Mouse (Mus musculus) liver, embryonic 15.5 days (tissue): Measurements from ENCODE around the gene Thsd4. TPM values are rescaled to one million over a fixed set of nuclear protein-coding genes. Genes with fewer than 3 reads are reported as not detected.
"Not testable (repeated sequence)": the region's sequence is repeated elsewhere in the genome, so short reads cannot be mapped to it uniquely, and the experiment has no call there.

Experiments used
- ATAC-seq: fragments of 200-750 bp; cut with Nextera tagmentation; 2 replicates; pipeline ENCODE4 v1.8.0; 2017; ENCODE audit warnings: moderate number of reproducible peaks, mild to moderate bottlenecking, moderate library complexity; ENCODE audit not compliant: insufficient read depth
- H3K27ac ChIP-seq: fragments of 300-500 bp; sonication (generic); replicated peaks from 2 replicates; pipeline ENCODE4 v1.5.1; 2015; ENCODE audit warnings: mild to moderate bottlenecking, inconsistent platforms
- H3K27me3 ChIP-seq: fragments of 300-500 bp; sonication (generic); 2 replicates; pipeline ENCODE4 v1.6.1; 2015; ENCODE audit warnings: mild to moderate bottlenecking, inconsistent platforms
- H3K36me3 ChIP-seq: fragments of 300-500 bp; sonication (generic); replicated peaks from 2 replicates; pipeline ENCODE4 v1.6.1; 2015; ENCODE audit warnings: moderate library complexity, mild to moderate bottlenecking, inconsistent platforms
- H3K4me1 ChIP-seq: fragments of 300-500 bp; sonication (generic); replicated peaks from 2 replicates; pipeline ENCODE4 v1.6.1; 2015; ENCODE audit warnings: inconsistent platforms
- H3K4me2 ChIP-seq: fragments of 300-500 bp; sonication (generic); 2 replicates; pipeline ENCODE4 v1.6.1; 2015; ENCODE audit warnings: moderate library complexity, mild to moderate bottlenecking, inconsistent platforms
- H3K4me3 ChIP-seq: fragments of 300-500 bp; sonication (generic); replicated peaks from 2 replicates; pipeline ENCODE4 v1.5.1; 2015; ENCODE audit warnings: mild to moderate bottlenecking, inconsistent platforms
- H3K9ac ChIP-seq: fragments of 300-500 bp; sonication (generic); 2 replicates; pipeline ENCODE4 v1.6.1; 2015; ENCODE audit warnings: moderate library complexity, mild to moderate bottlenecking, inconsistent platforms
- H3K9me3 ChIP-seq: fragments of 300-500 bp; sonication (generic); replicated peaks from 2 replicates; pipeline ENCODE4 v1.6.1; 2016; ENCODE audit warnings: inconsistent platforms
- WGBS: fragments of 180-500 bp; shearing (Covaris S2); methylation state at CpG from one replicate; pipeline ENCODE4 v1.1.7; 2015; ENCODE audit warnings: mixed read lengths; ENCODE audit not compliant: insufficient replicate concordance; 5-methylcytosine and 5-hydroxymethylcytosine counted together
- polyA plus RNA-seq: library from polyadenylated mRNA; unstranded; fragments of >200 nt; fragmentation: Nextera tagmentation; extraction: Ambion mirVana; gene quantifications from 2 replicates; pipeline ENCODE4 v1.2.1, GENCODE M21; 2015

The Thsd4 gene
- polyA plus RNA-seq, 1 experiment from 2014 or later: 0.73 TPM

DNA sequence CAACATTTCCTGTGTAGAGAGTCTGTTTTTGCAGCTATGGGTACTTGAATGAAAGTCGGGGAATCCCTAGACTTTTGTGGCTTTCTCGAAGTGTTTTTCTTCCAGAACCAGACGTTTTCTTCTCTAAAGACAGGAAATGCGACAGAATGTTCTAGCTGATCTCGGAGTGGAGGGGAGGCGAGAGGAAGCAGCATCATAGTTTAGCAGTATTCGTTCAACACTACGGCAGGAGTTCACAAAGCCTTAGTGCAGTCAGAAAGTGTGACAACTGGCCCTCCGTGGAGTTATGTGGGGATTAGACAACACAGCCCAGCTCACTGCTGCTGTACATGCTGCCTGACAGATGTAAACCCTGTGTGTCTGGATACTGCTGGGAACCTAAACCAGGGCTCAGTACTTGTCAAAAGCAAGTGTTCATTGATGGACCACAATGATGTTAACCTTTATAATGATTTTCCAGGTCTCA, 579.9 kb downstream of the Thsd4 start:
- Histone ChIP-seq H3K9me3 (no peaks in the 10 kb centered on the region), H3K4me1 (no peaks in the 10 kb centered on the region), H3K4me2 (no peak overlapping the region), H3K9ac (no peak overlapping the region), H3K27me3 (peaks cover 17% of the 10 kb centered on the region), H3K27ac (no peak overlapping the region), H3K36me3 (no peaks in the 10 kb centered on the region), H3K4me3 (no peak overlapping the region)
- 14% methylated on average over 9 of the region's 9 CpGs for WGBS
- ATAC-seq: no peak

DNA sequence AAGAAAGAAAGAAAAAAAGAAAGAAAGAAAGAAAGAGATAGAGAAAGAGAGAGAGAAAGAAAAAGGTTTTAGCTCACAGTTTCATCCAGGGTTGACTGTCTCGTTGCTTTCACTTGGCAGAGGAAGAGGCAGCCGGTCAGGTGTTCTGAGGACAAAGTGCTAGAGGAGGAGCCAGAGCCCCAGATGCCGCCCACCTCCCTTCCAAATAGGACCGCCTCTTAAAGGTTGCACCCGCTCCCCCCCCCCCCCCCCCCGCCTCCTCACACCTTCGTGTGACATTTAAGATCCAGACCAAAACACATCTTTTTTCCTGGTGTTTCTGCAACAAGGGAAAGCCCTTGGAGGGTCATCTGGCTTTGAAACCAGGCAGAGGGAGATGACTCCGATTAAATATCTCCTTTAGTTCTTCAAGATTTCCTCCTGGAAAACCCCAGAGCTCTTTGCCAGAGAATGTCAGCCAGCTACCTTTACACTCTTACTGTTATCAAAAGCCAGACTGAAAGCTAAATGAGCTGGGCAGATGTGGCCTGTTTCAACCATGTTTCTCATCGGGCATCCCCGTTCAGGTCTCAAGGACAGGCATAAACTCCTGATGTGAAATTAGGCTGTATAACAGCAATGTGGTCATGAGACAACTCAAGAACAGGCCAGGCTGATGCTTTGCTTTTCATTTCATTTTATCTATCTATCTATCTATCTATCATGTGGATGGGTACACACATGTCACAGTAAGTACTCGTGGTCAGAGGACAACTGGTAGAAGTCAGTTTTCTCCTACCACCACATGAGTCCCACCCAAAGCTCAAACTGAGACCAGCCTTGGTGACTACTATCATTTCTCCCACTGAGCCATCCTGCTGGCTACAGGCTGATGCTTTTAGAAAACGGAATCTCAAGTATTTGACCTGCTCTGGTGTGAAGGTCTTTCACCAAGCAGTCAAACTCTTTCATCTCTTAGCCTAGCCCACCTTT, 580.6 kb downstream of the Thsd4 start:
- no peak for ATAC-seq
- Histone ChIP-seq H3K4me2 (no peak overlapping the region), H3K9ac (no peak overlapping the region), H3K36me3 (no peaks in the 10 kb centered on the region), H3K9me3 (no peaks in the 10 kb centered on the region), H3K27ac (no peak overlapping the region), H3K27me3 (peaks cover 12% of the 10 kb centered on the region; the same call in 1 of the 2 replicates), H3K4me3 (no peak overlapping the region), H3K4me1 (no peaks in the 10 kb centered on the region)
- WGBS: 57% methylated on average over 11 of the region's 12 CpGs

DNA sequence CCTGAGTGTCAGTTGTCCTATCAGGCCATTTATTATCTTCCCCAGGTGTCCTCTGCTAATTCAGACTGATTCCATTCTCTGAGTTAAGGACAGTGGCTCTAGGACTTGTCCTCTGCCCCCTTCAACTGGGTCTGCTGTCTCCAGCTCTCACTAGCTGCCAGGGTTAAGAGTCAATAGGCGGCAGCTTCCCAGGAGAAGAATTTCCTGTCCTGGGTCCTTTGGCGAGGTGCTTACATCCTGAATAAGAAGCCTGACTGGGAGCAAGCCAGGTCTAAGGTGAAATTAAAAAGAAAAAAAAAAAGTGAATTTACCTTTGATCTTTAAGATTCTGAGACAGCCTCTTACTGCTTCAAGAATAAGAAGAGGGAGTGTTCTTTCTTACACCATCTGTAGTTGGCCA, 582.2 kb downstream of the Thsd4 start:
- WGBS: 51% methylated on average over 2 of the region's 2 CpGs

DNA sequence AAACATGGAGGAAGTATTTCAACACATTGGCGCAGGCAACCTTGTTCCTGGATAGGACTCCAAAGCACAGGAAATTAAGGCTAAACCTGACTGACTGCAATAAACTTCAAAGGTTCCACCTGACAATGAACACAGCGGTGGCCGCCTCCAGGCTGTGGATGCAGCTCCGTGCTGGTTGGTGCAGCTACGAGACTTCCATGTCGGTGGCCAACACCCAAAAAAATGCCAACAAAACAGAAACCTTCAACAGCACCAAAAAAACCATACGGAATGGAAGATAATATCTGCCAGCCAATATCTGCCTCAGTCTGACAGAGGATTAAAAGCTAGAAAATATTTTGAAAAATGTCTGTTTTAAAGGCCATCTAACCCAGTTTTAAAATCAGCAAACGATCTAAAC, 583.3 kb downstream of the Thsd4 start:
- no peak overlapping the region for H3K27ac ChIP-seq
- no peak for ATAC-seq
- no peak overlapping the region for H3K4me2 ChIP-seq
- 76% methylated on average over 8 of the region's 8 CpGs for WGBS
- H3K4me3 ChIP-seq: no peak overlapping the region
- H3K9ac ChIP-seq: no peak overlapping the region
- H3K27me3 ChIP-seq: 0 out of 2 replicates have a peak, but pooled peaks cover 4% of the 10 kb centered on the region
- no peaks in the 10 kb centered on the region for H3K9me3 ChIP-seq
- no peaks in the 10 kb centered on the region for H3K36me3 ChIP-seq
- no peaks in the 10 kb centered on the region for H3K4me1 ChIP-seq

More for the DNA sequence above, 582.2 kb downstream of the Thsd4 start:
- ATAC-seq: no peak
- Histone ChIP-seq H3K36me3 (no peaks in the 10 kb centered on the region), H3K4me1 (no peaks in the 10 kb centered on the region), H3K9ac (no peak overlapping the region), H3K4me3 (no peak overlapping the region), H3K27ac (no peak overlapping the region), H3K4me2 (no peak overlapping the region), H3K9me3 (no peaks in the 10 kb centered on the region), H3K27me3 (peaks cover 5% of the 10 kb centered on the region; the same call in 1 of the 2 replicates)

DNA sequence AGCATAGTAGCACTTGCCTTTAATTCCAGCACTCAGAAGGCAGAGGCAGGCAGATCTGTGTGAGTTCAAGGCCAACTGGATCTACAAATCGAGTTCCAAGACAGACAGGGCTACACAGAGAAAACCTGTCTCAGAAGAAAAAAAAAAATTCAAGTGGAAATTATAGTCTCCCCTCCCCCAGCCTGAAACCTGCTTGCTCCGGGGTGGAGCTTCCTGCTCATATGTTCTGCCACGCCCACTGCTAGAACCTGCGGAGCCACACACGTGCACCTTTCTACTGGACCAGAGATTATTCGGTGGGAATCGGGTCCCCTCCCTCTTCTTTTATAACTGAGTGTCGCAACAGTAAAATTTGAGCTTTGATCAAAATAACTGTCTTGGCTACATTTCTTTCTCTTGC, 586.0 kb downstream of the Thsd4 start:
- not testable (repeated sequence) for H3K27ac ChIP-seq, H3K4me1 ChIP-seq, H3K9ac ChIP-seq, H3K9me3 ChIP-seq, ATAC-seq, H3K4me3 ChIP-seq, H3K36me3 ChIP-seq, H3K4me2 ChIP-seq, H3K27me3 ChIP-seq
- WGBS: 57% methylated on average over 8 of the region's 8 CpGs

DNA sequence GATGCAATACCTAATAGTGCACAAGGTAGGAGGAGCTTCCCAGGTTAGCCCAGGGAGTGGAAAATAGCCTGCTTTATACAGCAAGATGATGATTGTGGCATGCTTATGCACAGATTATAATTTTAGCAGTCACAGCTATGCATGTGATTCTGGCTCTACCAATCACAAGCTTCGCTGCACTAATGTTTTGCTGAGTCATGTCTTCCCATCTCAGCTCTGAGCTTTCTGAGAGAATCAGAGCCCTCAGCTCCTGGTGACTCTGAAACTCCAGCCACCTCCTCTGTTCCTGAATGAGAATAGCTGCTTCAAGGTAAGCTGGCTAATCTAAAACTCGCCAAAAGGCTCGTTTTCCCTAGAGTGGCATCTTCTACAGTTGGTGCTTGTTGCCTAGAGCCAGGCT, 591.6 kb downstream of the Thsd4 start:
- Histone ChIP-seq H3K27ac (no peak overlapping the region), H3K4me2 (no peak overlapping the region), H3K36me3 (no peaks in the 10 kb centered on the region), H3K9me3 (no peaks in the 10 kb centered on the region), H3K4me1 (no peaks in the 10 kb centered on the region), H3K27me3 (no peaks in the 10 kb centered on the region), H3K9ac (no peak overlapping the region), H3K4me3 (no peak overlapping the region)
- ATAC-seq: no peak
- WGBS: 46% methylated on average over 3 of the region's 3 CpGs

Other genes with a start within 250 kb of the Thsd4 start
- gene Lrrc49, start 166.1 kb upstream of the Thsd4 start, polyA plus RNA-seq: 0.56 and 0.85 TPM in 2 replicates
- 0.06 and 0.08 TPM in 2 replicates for gene Larp6, start 190.9 kb upstream of the Thsd4 start, polyA plus RNA-seq